Mouse (Mus musculus): ENCODE data around the gene Rtkn.

Rtkn gene

GRCm38 (mm10) chr6:83134951-83135513, at the start of gene Rtkn:
Gene Rtkn (plus strand): TSS chr6:83135463.
- no peak for DNase-seq (ENCODE audit: low read depth, low spot score)

GRCm38 (mm10) chr6:83086121-83087035, 48.9 kb upstream of the Rtkn start, which contains the start of gene Lbx2:
Gene Lbx2 (plus strand): TSS chr6:83086367.
- no peak for DNase-seq (ENCODE audit: low read depth, low spot score)

GRCm38 (mm10) chr6:83087205-83087925, 47.9 kb upstream of the Rtkn start:
- no peak for DNase-seq (ENCODE audit: low read depth, low spot score)

- DNase-seq (ENCODE audit: low read depth, low spot score) = no peak
Observed at GRCm38 (mm10) chr6:83087926-83088260, 47.4 kb upstream of the Rtkn start.

- DNase-seq (ENCODE audit: low read depth, low spot score) = no peak
Observed at GRCm38 (mm10) chr6:83092416-83093127, 42.7 kb upstream of the Rtkn start.

- no peak for DNase-seq (ENCODE audit: low read depth, low spot score)
Observed at GRCm38 (mm10) chr6:83095968-83096367, 39.3 kb upstream of the Rtkn start.

GRCm38 (mm10) chr6:83098411-83098810, 36.9 kb upstream of the Rtkn start:
- no peak for DNase-seq (ENCODE audit: low read depth, low spot score)

GRCm38 (mm10) chr6:83101316-83101687, 34.0 kb upstream of the Rtkn start, which contains the start of the genes Ccdc142 and Gm42688:
Gene Ccdc142 (plus strand): TSS chr6:83101601.
Gene Gm42688 (plus strand): TSS chr6:83101617.
- peak; percentile 97 for DNase-seq (ENCODE audit: low read depth, low spot score)

- DNase-seq (ENCODE audit: low read depth, low spot score) = no peak
Observed at GRCm38 (mm10) chr6:83101688-83102556, 33.3 kb upstream of the Rtkn start.

GRCm38 (mm10) chr6:83103130-83103650, 32.1 kb upstream of the Rtkn start:
- no peak for DNase-seq (ENCODE audit: low read depth, low spot score)

GRCm38 (mm10) chr6:83104158-83104557, 31.1 kb upstream of the Rtkn start:
- no peak for DNase-seq (ENCODE audit: low read depth, low spot score)

- peak; percentile 91 for DNase-seq (ENCODE audit: low read depth, low spot score)
Observed at GRCm38 (mm10) chr6:83107566-83108400, 27.5 kb upstream of the Rtkn start.

GRCm38 (mm10) chr6:83108762-83109668, 26.2 kb upstream of the Rtkn start, which contains the start of gene Mrpl53:
Gene Mrpl53 (plus strand): TSS chr6:83109040.
- peak; percentile 64 for DNase-seq (ENCODE audit: low read depth, low spot score)

- no peak for DNase-seq (ENCODE audit: low read depth, low spot score)
Observed at GRCm38 (mm10) chr6:83111510-83112136, 23.6 kb upstream of the Rtkn start.

GRCm38 (mm10) chr6:83115011-83115671, 20.1 kb upstream of the Rtkn start, which contains the start of gene Mogs:
Gene Mogs (plus strand): TSS chr6:83115496.
- peak; percentile 79 for DNase-seq (ENCODE audit: low read depth, low spot score)

GRCm38 (mm10) chr6:83115682-83116372, 19.4 kb upstream of the Rtkn start:
- DNase-seq (ENCODE audit: low read depth, low spot score) = no peak
